Mouse (Mus musculus): ENCODE results near the gene Blzf1.

DNA sequence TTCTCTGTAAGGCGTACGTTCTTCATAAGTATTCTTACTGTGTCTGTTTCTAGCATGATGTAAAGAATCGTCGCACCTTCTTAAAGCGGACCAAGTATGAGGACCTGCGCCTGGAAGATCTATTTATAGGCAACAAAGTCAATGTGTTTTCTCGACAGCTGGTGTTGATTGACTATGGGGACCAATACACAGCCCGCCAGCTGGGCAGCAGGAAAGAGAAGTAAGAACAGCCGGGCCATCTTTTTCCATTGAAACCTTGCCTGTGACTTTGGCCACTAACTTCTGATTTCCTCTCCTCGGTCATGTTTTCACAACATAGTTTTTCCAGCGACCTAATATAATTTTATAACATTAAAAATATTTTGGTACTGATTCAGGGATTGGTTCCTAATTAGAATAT, 25.3 kb upstream of the Blzf1 start:
- no peak for TF ChIP-seq USF1 (IDR thresholded peaks at IDR 0.05; ENCODE audit: low read depth)
- no peak for TF ChIP-seq POLR2A (IDR thresholded peaks at IDR 0.05; ENCODE audit: insufficient read length, low read depth)
- no peak for TF ChIP-seq TCF3 (IDR thresholded peaks at IDR 0.05; ENCODE audit: insufficient read length, low read depth)
- TF ChIP-seq MAX (IDR thresholded peaks at IDR 0.05; ENCODE audit: low read depth), result no peak
